Mouse (Mus musculus): ENCODE results near the gene Mrpl21.
A peak's percentile ranks its signal among the peaks of the same experiment; 100 is the strongest.

The Mrpl21 gene

DNA sequence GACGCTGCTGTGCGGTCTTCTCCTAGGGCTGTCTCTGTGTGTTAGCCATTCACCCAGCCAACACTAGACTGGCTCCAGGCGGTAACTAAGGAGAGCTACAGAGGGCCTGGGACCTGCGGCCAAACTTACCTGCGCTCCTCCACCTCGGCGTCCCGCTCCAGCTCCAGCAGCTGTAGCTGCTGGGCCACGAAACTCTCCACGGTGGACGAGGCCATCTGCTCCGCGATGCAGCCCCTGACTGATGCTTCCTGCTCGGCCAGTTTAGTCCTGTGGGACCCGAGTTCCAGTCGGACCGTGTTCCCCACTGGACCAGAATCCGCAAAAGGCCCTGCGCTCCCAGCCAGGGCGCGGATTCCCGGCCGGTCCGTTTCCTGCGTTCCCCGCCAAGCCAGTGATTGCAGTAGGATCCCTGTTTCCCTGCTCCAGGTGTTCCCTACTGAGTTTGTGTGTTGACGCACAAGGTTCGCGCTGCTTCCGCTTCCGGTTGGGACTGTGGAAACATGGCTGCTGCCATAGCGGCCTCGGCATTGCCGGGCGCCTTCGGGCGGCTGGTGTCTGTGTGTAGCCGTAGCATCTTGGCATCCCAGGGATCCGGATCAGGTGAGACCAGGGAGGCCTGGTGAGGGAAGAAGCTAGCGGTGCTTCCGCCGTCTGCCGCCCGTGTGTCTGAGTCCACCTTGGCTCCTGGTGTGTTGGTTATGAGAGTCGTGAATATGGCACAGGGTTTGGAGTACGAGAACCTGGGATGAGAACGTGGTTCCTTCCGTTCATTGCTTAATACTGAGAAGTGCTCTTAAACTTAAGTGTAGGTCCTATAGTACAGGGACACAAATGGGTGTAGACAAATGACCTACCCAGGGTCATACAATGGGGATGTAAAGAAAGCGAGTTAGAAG, at the start of gene Mrpl21, which contains the start of gene Ighmbp2:
Gene Mrpl21 (plus strand): TSS at position 330 of the 896 bp plus-strand sequence.
Gene Ighmbp2 (minus strand): TSS at position 446 of the 896 bp plus-strand sequence.
- DNase-seq = peak; percentile 90

DNA sequence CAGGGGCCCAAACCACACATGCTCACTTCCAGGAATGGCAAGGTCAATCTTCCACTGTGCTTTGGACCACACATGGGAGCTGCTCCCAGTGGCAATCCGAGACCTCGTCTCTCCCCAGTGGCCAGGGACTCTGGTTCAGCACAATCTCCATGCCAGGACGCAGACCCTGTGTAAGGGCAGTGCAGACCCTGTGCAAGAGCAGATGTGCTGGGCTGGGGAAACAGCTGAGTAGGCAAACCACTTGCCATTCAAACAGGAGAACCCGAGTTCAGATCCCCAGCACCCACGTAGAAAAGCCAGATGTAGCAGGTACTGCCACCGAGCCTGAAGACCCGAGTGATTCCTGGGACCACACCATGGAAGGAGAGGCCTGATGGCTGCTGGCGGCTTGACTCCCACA, 22.7 kb upstream of the Mrpl21 start:
- peak; percentile 0 for DNase-seq

DNA sequence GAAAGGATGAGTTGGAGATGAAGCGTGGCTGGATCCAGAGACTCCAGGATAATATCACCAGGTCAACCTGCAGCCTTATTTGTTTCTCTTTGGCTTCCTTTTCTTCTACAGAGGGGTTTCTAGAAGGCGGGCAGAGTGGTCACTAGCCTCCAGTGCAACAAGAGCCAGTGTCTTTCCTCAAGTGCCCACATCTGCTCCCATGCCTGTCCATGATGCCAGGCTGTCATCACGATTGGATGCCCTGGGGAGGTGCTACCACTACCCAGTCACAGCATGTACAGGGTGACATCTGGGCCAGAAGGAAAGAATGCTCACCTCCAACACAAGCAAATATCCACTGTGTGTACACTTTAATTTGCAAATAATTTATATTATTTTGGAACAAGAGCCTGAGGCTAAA, 22.1 kb upstream of the Mrpl21 start:
- DNase-seq = peak; percentile 0

DNA sequence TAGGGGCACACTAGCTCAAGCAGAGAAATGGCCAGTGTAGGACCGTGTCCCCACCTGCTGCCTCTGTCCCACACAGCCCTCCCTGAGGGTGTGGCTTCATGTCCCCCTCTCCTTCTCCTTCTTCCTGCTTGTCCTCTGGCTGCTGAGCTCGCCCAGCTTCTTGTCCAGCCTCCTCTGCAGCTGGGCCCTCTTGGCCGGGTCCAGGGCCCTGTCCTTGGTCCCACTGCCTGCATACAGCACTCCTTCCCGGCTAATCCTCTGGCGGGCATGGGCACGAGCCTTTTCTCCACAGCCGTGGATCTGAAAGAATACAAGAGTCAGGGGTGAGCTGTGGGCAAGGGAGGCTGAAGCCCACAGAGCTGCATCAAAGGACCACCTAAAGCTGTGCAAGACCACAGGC, 21.4 kb upstream of the Mrpl21 start:
- DNase-seq = peak; percentile 1

DNA sequence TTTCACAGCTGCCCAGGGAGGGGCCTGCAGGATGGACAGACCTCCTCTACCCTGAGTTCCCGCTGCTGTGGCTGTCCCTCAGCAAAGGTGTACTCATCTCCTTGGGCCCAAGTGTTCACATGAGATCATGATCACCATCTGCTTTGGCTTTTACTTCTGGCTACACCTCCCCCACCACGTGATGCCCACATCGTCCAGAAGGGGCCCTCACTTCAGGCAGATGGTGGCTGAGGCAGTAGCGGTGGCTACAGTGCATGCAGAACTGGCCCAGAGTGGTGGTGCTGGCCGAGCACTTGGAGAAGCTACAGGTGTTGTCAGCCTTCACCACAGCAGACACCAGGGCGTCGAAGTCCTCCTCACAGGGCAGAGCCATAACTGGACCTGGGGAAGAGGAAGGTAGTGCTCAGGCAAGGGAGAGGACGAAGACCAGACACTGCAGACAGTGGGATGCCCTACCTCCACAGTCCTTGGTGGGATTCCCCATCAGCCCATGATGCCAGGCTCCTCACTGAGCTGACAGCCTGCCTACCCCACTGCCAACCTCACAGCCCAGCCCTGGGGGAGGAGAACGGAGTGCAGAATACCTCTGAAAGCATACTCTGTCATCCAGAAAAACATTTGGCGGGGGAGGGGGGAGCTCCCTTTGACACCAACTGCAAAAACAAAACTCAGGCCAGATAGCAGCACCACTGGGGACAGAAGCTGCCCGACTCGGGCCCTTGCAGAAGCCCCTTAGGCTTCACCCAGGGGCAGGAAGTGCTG, 20.8 kb upstream of the Mrpl21 start:
- DNase-seq = peak; percentile 1

DNA sequence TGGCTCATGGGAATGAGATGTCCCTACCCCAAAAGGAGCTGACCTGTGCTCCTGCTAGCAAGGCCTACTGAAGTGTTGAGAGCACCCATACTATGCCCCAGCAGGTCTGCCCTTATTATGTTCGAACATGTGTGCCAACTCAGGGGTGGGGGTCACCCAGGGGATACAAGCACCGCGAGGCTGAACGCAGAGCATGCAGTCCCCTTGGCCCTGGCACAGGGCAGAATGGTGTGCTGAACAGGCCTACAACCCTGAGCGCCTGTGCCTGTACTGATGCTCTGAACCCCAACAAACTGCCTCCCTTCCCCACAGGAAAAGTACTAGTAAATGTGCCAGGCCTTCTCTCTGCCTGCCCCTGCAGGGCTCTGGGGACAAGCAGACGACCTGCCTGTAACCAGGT, 18.4 kb upstream of the Mrpl21 start:
- DNase-seq = peak; percentile 0

DNA sequence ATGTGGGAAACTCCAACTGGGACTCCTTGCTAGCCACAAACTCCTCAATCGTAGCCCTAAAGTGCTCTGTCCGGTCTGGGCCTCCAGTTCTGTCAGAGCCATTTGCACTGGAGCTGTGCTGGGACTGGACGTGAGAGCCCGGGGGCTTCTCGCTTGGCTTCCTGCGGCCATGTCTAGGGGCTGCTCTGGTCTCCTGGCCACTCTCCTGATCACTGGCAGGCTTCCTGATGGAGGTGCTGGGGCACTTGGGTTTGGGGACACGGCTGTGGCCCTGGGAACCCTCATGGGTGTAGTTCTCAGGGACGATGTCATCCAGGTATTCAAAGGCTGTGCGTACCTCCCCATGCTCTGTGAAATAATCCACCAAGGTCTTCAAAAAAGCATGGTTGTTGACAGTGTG, 17.5 kb upstream of the Mrpl21 start:
- DNase-seq = peak; percentile 0

DNA sequence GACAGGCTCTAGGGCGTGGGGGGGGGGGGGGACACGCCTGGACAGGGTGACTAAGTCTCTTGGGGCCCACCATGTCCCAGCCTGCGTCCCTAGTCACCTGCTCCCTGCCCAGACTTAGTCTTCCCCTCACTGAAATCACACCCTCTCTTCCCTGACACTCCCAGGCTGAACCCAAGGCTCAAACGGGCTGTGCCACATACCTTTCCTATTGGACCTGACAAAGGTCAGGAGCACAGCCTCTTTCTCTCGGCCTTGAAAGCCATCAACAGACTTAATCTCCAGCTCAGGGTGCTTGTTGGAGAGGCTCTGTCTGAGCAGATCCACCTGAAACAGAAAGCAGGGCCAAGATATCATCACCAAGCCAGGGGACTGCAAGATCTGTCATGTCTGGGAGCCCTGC, 16.6 kb upstream of the Mrpl21 start:
- DNase-seq = peak; percentile 1

DNA sequence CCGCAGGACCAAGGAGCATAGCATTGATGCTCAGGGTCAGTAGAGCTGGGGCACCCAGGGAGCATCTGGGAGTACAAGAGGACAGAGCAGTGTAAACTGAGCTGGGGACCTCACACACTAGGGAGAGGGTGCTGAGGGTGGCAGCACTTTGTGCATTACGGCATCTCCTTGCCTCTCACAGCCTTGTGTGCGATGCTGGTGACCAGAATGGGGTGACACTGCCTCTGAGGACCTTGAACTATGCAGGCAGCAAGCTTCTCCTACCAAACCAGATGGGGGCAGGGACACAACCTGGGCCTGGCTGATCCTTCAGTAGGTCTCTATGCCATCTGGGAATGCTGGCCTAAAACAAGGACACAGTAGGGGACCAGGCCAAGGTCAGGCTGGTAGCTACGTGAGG, 16.0 kb upstream of the Mrpl21 start:
- no peak for DNase-seq

DNA sequence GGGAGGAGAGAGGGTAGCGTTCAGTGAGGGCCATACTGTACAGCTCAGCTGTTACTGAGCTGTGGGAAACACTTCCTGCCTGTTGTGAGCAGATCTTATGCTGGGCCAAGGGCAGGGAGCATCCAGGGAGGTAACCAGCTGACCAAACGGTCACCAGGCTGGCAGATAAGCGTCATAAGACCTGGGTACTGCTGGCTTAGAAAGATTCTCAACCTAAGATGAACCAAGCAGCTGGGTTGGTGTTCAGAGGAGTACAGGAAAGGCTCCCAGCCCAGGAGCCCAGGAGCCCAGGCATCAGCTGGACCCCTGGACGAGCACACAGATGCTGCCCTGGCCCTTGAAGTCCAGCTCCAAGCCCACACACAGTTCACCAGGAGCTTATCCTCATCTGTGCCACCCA, 15.4 kb upstream of the Mrpl21 start:
- peak; percentile 1 for DNase-seq

DNA sequence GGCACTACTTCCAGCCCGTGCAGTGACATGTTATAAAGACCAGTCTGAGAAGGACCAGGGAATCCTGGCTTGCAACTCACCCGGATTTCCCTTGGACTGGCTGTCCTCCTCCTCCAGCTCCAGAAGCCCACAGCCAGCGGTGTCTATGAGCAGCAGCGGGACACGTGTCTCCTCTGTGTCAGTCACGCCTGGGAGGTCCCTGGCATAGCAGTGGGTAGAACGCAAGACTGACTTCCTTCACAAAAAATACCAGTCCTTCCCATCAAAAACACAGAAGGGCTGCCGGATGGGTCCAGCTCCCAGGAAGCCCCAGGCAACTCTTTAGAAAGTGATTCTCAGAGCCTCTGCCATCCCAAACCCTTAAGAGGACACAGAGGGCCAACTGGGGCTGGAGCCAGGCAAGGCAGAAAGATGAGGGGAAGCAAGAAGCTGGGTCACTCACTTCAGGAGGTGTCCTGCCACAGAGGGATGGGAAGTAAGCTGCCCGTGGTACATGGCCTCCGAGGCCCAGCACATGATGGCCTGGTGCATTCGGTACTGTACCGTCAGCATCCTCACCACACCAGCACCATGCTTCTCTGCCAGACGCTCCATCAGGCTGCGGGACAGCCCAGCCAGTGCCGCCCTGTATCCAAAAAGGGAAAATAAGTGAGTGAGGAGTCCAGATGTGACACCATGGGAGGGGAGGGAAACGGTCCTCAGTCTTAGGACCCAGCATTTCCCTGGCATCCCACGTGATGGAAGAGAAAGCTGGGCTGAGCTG, 14.3 kb upstream of the Mrpl21 start:
- DNase-seq = peak; percentile 1

DNA sequence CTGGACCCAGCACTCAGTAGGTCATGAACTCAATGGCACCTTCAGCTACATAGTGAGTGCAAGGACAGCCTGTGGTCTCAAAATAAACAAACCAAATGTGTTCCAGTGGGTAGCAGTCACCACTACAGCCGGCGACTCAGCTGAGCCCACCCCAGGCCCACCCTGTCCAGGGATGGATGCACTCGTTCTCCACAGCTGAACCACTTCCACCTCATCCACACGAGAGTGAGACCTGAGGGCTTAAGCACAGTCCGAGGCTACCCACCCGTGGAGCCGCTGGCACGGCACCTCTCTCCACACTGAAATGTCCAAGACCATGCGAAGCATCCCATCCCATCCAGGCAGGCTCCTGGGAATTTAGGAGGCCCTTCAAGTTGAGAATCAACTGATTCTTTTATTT, 13.4 kb upstream of the Mrpl21 start:
- DNase-seq = no peak

DNA sequence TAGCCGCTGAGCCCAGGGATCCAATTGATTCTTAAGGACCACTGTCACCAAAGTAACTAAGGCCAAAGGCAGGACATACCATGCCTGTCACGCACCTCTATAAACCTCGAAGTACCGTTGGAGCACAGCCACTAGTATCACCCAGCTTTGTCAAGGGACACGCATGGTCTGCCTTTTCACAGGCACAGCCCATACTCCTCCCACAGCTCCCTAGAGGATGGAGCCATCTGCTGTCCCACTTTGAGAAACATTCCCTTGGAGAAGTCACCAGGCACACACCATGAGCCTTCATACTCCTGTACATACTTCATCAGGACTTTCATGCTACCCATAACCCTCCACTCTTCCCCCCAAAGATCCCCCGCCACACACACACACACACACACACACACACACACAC, 12.9 kb upstream of the Mrpl21 start:
- no peak for DNase-seq

DNA sequence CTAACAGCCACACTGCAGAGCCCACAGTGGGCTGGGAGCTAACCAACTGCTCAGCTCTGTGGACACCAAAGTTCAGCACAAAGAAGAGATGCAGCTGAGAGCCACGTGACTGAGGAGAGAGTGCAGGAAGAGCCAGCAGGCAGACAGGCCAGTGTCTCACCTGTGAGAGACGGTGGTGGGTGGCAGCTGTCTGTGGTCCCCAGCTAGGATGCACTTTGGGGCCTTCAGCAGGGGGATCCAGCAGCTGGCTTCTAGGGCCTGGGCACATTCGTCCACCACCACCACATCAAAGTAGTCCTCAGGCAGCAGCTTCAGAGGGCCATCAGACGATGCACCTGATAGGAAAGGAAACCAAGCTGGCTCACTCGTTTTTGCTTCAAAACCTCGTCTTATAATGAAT, 11.3 kb upstream of the Mrpl21 start:
- no peak for DNase-seq

DNA sequence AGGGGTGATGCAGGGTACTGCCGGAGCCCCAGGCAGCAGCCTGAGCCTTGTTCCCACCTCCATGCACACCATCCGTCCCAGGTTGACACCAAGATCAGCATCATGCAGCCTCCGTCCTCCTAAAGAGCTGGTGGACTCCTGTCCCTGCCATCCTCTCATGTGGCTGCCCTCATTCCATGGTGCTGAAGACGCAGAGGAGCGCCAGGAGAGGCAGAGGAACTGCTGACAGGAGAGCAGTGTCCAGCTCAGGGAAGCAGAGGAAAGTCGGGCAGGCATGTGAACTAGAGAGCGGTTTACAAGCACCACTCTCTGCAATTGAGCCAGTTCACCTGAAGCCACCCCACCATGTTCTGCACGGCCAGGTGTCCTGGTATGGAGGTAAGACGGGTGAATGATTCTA, 9.4 kb upstream of the Mrpl21 start:
- no peak for DNase-seq

DNA sequence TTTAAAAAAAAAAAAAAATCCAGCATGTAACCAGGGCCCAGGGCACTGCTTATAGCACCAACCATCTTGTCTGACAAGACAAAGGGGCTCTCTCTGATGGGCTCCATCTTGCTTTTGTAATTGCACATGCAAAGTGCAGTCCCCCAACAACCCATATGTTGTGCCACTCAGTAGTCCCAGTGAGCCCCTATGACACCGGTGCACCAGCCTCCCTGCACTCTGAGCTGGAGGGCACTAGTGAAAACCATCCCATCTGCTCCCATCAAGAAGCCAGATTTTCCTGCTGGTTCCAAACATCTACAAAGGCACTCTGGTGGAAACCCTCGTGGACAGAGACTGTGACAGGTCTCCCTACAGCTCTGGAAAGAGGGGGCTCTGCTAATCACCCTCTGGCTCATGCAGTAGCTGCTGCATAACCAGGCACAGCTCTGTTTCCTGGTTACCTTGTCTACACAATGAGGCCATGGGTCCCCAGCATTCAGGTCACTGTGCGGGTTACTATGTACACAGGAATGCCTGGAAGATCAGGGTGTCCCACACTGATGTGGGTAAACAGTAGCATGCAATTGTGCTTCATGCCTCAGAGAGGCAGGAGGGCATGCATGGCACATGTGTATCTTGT, 6.8 kb upstream of the Mrpl21 start:
- DNase-seq = no peak

DNA sequence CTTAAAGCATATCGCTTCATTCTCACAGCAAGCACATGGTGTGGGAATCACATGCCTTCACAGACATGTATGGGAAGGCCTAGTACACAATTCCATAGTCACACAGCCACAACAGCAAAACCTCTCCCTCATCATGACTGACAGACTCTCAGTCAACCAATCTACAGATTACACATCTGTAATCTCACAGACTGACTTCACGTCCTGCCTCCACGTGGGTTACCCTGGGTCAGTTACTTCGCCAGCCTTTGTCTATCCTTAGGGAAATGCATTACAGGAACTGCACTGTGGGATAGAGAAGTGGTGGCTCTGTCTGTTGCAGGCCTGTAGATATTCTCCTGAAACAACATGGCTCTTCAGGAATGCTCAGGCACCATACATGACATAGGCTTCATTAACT, 815 bp upstream of the Mrpl21 start:
- DNase-seq = no peak

DNA sequence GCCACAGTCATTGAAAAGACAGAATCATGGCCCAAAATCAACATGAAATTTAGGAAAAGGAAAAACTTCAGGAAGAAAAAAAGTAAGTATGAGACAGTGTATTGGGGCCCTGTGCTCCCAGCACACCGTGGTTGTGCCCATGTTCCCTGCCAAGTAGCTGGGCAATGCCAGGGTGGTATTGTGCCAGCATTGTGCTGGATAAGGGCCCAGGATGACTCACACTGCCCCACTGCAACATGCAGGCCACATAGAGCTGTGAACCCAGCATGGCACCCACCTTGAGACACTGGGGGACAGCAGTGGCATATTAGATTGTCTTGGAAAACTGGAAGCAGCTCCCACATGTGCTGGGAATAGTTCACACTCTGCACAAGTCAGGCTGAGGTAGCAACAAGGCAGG, 6.3 kb downstream of the Mrpl21 start:
- no peak for DNase-seq

DNA sequence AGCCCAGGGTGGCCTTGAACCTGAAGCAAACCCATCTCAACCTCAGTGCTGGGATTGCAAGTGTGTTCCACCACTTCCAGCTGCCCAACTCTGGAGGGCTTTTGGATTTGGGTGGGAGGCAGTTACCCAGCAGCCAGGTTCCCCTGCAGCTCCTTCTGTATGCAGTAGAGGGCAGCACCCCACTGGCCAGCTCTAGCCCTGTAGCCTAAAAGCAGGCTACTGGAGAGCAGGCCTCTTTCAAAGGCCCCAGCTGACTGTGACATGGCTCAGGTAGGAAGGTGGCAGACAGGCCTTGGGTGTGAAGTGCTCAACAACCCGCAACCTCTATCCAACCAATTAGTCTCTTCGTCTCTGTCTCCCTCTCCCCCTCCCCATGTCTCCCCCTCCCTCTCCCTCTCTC, 9.3 kb downstream of the Mrpl21 start:
- DNase-seq = peak; percentile 52

DNA sequence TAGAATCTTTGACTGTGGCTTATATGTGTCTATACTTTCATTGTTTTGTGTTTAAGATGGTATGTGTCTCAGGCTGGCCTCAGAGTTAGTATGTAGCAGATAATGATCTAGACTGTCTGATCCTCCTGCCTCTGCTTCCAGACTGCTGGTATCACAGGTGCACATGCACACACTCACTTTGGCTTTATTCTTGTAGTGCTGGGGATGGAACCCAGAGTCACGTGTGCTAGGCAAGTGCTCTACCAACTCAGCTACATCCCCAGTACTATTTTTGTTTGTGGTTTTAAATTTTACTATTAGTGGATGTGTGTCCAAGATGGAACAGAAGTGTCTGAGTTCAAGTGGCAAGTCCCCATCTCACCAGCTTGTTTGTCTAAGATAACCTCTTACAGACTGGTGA, 10.3 kb downstream of the Mrpl21 start:
- no peak for DNase-seq

DNA sequence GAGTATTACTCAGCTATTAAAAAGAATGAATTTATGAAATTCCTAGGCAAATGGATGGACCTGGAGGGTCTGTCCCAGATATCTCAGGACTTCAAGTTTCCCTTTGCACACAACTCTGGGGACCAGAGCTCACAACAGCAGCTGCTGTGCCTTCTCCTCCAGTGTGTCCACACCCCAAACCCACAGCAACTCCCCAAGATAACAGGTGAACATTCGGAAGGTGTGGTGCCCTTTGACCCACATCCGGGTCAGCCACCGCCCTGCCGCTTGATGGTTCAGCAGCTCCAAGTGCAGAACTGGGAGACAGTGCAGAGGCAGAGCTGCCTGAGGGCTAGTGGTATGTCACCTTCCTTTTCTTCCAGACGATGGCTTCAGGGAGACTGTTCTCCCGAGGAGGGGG, 12.5 kb downstream of the Mrpl21 start:
- DNase-seq = no peak

DNA sequence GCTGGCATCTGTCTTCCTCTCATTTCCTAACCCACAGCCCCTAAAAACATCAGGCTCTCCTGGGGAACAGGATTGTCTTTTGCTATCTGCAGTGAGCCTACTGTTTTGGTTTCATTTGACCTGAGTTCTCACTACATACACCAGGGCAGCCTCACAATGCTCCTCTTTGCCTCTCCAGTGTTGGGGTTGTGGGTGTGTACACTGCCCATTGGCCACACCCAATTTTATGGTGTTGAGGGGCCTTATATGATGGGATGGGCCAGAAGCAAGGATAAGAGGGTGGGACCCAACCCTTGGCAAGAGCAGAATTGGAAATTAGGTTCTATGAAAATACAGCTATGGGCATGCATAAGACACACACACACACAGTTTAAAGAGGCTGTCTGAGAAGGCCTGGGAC, 14.3 kb downstream of the Mrpl21 start:
- DNase-seq = no peak

DNA sequence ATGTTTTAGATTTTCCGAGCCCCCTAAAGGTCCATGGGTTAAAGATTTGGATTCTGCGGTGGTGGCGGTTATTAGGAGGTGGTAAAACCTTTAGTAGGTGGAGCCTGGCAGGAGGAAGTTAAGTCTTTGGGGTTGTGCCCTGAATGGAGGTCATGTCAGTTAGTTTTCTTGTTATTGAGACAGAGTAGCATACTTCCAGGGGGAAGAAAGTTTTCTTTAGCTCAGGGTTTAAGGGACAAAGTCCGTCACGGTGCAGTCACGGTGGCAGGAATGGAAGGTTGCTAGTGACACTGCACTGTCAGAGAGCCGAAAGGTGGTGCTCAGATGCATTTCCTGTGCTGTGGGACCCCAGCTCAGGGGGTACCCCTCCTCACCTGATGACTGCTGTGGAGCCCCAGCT, 15.1 kb downstream of the Mrpl21 start:
- DNase-seq = peak; percentile 42
